Mouse (Mus musculus) spleen, postnatal 4 days (tissue): ENCODE measurements at regions not wholly inside any gene's neighbourhood (a gene's known extent, or its start where the extent isn't known, plus 50 kb on each side); places are given as distances from the start of the nearest gene placed in this dataset.

Source experiments
- DNase-seq, 2 experiments: peaks; one replicate each; pipeline ENCODE4 v3.0.0; 2022; ENCODE audit warnings: low spot score in 2 of 2

- DNase-seq, result no peak
These were observed 139.7 kb downstream of the Ackr3 start for GRCm38 (mm10) chr1:90343492-90343891.

- no peak for DNase-seq
These were observed 143.3 kb downstream of the Ackr3 start for GRCm38 (mm10) chr1:90347032-90347431.

- no peak for DNase-seq
These were observed 145.8 kb downstream of the Ackr3 start for GRCm38 (mm10) chr1:90349611-90350010.

- DNase-seq, result no peak
These were observed 149.5 kb downstream of the Ackr3 start for GRCm38 (mm10) chr1:90353325-90353724.

- no peak for DNase-seq
These were observed 152.8 kb downstream of the Ackr3 start for GRCm38 (mm10) chr1:90356567-90356966.

GRCm38 (mm10) chr1:90357391-90357790, 153.6 kb downstream of the Ackr3 start:
- no peak for DNase-seq

GRCm38 (mm10) chr1:90358971-90359370, 155.2 kb downstream of the Ackr3 start:
- no peak for DNase-seq

- no peak for DNase-seq
These were observed 156.3 kb downstream of the Ackr3 start for GRCm38 (mm10) chr1:90360065-90360464.

GRCm38 (mm10) chr1:90364444-90364843, 160.7 kb downstream of the Ackr3 start:
- DNase-seq, result no peak

GRCm38 (mm10) chr1:90368581-90368980, 164.8 kb downstream of the Ackr3 start:
- DNase-seq, result peak in 1 of 2 experiments; percentile 19

GRCm38 (mm10) chr1:90369287-90369686, 165.5 kb downstream of the Ackr3 start:
- peak; percentile 50 to 66 for DNase-seq

- DNase-seq, result no peak
These were observed 167.0 kb downstream of the Ackr3 start for GRCm38 (mm10) chr1:90370766-90371165.

- DNase-seq, result no peak
These were observed 169.2 kb downstream of the Ackr3 start for GRCm38 (mm10) chr1:90373001-90373400.

GRCm38 (mm10) chr1:90374517-90374916, 170.7 kb downstream of the Ackr3 start:
- no peak for DNase-seq

- no peak for DNase-seq
These were observed 176.4 kb downstream of the Ackr3 start for GRCm38 (mm10) chr1:90380034-90380705.

GRCm38 (mm10) chr1:90382941-90383470, 179.2 kb downstream of the Ackr3 start:
- DNase-seq, result no peak

- DNase-seq, result no peak
These were observed 181.2 kb downstream of the Ackr3 start for GRCm38 (mm10) chr1:90385024-90385423.

GRCm38 (mm10) chr1:90386792-90387191, 183.0 kb downstream of the Ackr3 start:
- no peak for DNase-seq

GRCm38 (mm10) chr1:90390422-90390821, 186.6 kb downstream of the Ackr3 start:
- DNase-seq, result no peak

GRCm38 (mm10) chr1:90393861-90394260, 190.1 kb downstream of the Ackr3 start:
- no peak for DNase-seq

GRCm38 (mm10) chr1:90395331-90396016, 191.7 kb downstream of the Ackr3 start:
- no peak for DNase-seq

GRCm38 (mm10) chr1:90396660-90397059, 192.9 kb downstream of the Ackr3 start:
- no peak for DNase-seq

GRCm38 (mm10) chr1:90397355-90397754, 193.6 kb downstream of the Ackr3 start:
- no peak for DNase-seq
